Mouse (Mus musculus) limb, embryonic 14.5 days (tissue): ENCODE results near the gene Sept11. TPM values are rescaled to one million over a fixed set of nuclear protein-coding genes. Genes with fewer than 3 reads are reported as not detected.

Experiments used
- ATAC-seq: fragments of 200-750 bp; cut with Nextera tagmentation; 2 replicates; pipeline ENCODE4 v1.8.0; 2017; ENCODE audit warnings: low read depth, moderate number of reproducible peaks, moderate TSS enrichment; ENCODE audit not compliant: low FRiP score
- DNase-seq: peaks from one replicate; pipeline ENCODE4 v3.0.0-alpha.2; 2015; ENCODE audit warnings: low spot score
- H3K27ac ChIP-seq: fragments of 300-500 bp; sonication (generic); replicated peaks from 2 replicates; pipeline ENCODE4 v1.5.1; 2014; ENCODE audit warnings: low read depth, mild to moderate bottlenecking, low read length, moderate library complexity, mixed read lengths
- H3K27me3 ChIP-seq: fragments of 300-500 bp; sonication (generic); 2 replicates; pipeline ENCODE4 v1.6.1; 2014; ENCODE audit warnings: low read length, mixed read lengths; ENCODE audit not compliant: control insufficient read depth, insufficient read depth
- H3K36me3 ChIP-seq: fragments of 300-500 bp; sonication (generic); 2 replicates; pipeline ENCODE4 v1.6.1; 2014; ENCODE audit warnings: mild to moderate bottlenecking, low read length, moderate library complexity, mixed read lengths; ENCODE audit not compliant: control insufficient read depth, insufficient read depth
- H3K4me1 ChIP-seq: fragments of 300-500 bp; sonication (generic); 2 replicates; pipeline ENCODE4 v1.6.1; 2014; ENCODE audit warnings: antibody characterized with exemption, low read length, mixed read lengths; ENCODE audit not compliant: control insufficient read depth, insufficient read depth
- H3K4me2 ChIP-seq: fragments of 300-500 bp; sonication (generic); replicated peaks from 2 replicates; pipeline ENCODE4 v1.6.1; 2014; ENCODE audit warnings: low read depth, mild to moderate bottlenecking, low read length, moderate library complexity; ENCODE audit not compliant: severe bottlenecking
- H3K4me3 ChIP-seq: fragments of 300-500 bp; sonication (generic); replicated peaks from 2 replicates; pipeline ENCODE4 v1.5.1; 2014; ENCODE audit warnings: low read length
- H3K9ac ChIP-seq: fragments of 300-500 bp; sonication (generic); 2 replicates; pipeline ENCODE4 v1.6.1; 2014; ENCODE audit warnings: mild to moderate bottlenecking, low read depth, low read length, moderate library complexity; ENCODE audit not compliant: severe bottlenecking
- H3K9me3 ChIP-seq: fragments of 300-500 bp; sonication (generic); 2 replicates; pipeline ENCODE4 v1.6.1; 2016; ENCODE audit warnings: low read length; ENCODE audit not compliant: control insufficient read depth
- POLR2A ChIP-seq: fragments of 200-500 bp; IDR thresholded peaks from 2 replicates; pipeline ENCODE4 v1.8.0; 2012; ENCODE audit warnings: inconsistent platforms, mild to moderate bottlenecking, moderate library complexity, borderline replicate concordance; ENCODE audit not compliant: insufficient read depth, insufficient read length; ENCODE audit errors: extremely low read depth
- WGBS: fragments of 180-500 bp; shearing (Covaris S2); extraction: QIAGEN DNeasy Blood & Tissue Kit; methylation state at CpG from one replicate; pipeline ENCODE4 v1.1.7; 2014; 5-methylcytosine and 5-hydroxymethylcytosine counted together
- polyA plus RNA-seq, 2 experiments: library from polyadenylated mRNA; depleted of rRNA in 1 of 2; stranded (reverse) in 1 of 2; unstranded in 1 of 2; fragments of >200 nt; fragmentation: Nextera tagmentation in 1 of 2; extraction: Ambion mirVana in 1 of 2; gene quantifications; 2 replicates each; pipeline versions ENCODE4 v1.2.1 to v1.2.3; 2012 to 2014

Sept11 gene
- polyA plus RNA-seq, 2 experiments, result 141 to 197 TPM

- no peaks in the 10 kb centered on the region for H3K27me3 ChIP-seq
- H3K4me1 ChIP-seq, result no peaks in the 10 kb centered on the region
- 95% methylated on average over 5 of the region's 5 CpGs for WGBS
- peaks cover 59% of the 10 kb centered on the region for H3K36me3 ChIP-seq
- H3K4me3 ChIP-seq, result no peak overlapping the region
- no peak overlapping the region for H3K4me2 ChIP-seq
- ATAC-seq (no peak), DNase-seq (no peak)
- no peaks in the 10 kb centered on the region for H3K9me3 ChIP-seq
- no peak for TF ChIP-seq POLR2A
- no peak overlapping the region for H3K9ac ChIP-seq
- no peak overlapping the region for H3K27ac ChIP-seq
These were observed 97.2 kb downstream of the Sept11 start for GRCm38 (mm10) chr5:93190428-93190827.

GRCm38 (mm10) chr5:93198232-93198631 lies 105.0 kb downstream of the Sept11 start:
- Histone ChIP-seq H3K27ac (no peak overlapping the region), H3K36me3 (peaks cover 54% of the 10 kb centered on the region), H3K9ac (no peak overlapping the region), H3K9me3 (no peaks in the 10 kb centered on the region), H3K4me2 (no peak overlapping the region), H3K4me3 (no peak overlapping the region), H3K27me3 (no peaks in the 10 kb centered on the region), H3K4me1 (0 out of 2 replicates have a peak, but pooled peaks cover 3% of the 10 kb centered on the region)
- WGBS, result 69% methylated on average over 3 of the region's 3 CpGs
- no peak for TF ChIP-seq POLR2A
- DNase-seq (no peak), ATAC-seq (no peak)

GRCm38 (mm10) chr5:93201181-93201580 lies 107.9 kb downstream of the Sept11 start:
- peaks cover 14% of the 10 kb centered on the region for H3K4me1 ChIP-seq
- H3K9ac ChIP-seq, result no peak overlapping the region
- DNase-seq (peak; percentile 39), ATAC-seq (no peak)
- no peak overlapping the region for H3K4me2 ChIP-seq
- H3K36me3 ChIP-seq, result peaks cover 37% of the 10 kb centered on the region
- 19% methylated on average over 1 of the region's 1 CpGs for WGBS
- H3K9me3 ChIP-seq, result no peaks in the 10 kb centered on the region
- no peaks in the 10 kb centered on the region for H3K27me3 ChIP-seq
- no peak overlapping the region for H3K27ac ChIP-seq
- no peak overlapping the region for H3K4me3 ChIP-seq
- no peak for TF ChIP-seq POLR2A

GRCm38 (mm10) chr5:93205371-93206108 lies 112.3 kb downstream of the Sept11 start:
- Histone ChIP-seq H3K27me3 (no peaks in the 10 kb centered on the region), H3K36me3 (peaks cover 11% of the 10 kb centered on the region), H3K27ac (peak overlapping the region; percentile 93), H3K9ac (peak overlapping the region; percentile 95), H3K4me1 (peaks cover 16% of the 10 kb centered on the region), H3K4me2 (peak overlapping the region; percentile 64), H3K9me3 (no peaks in the 10 kb centered on the region), H3K4me3 (peak overlapping the region; percentile 85)
- ATAC-seq (peak; percentile 10; the same call in 1 of the 2 replicates), DNase-seq (peak; percentile 12)
- WGBS, result under 1% methylated on average over 48 of the region's 63 CpGs
- TF ChIP-seq POLR2A, result no peak

- TF ChIP-seq POLR2A, result peak; percentile 68; the same call in 1 of the 2 replicates
These were observed 113.1 kb downstream of the Sept11 start, which contains the start of the genes Ccni and 2010109A12Rik for GRCm38 (mm10) chr5:93206109-93207005. Gene Ccni, minus strand, starts transcription at chr5:93206495. Gene 2010109A12Rik, plus strand, starts transcription at chr5:93206518.

More at GRCm38 (mm10) chr5:93206109-93207005, 113.1 kb downstream of the Sept11 start, which contains the start of the genes Ccni and 2010109A12Rik:
- H3K9me3 ChIP-seq, result no peaks in the 10 kb centered on the region
- H3K9ac ChIP-seq, result peak within 1 kb of the TSS; percentile 95
- H3K4me1 ChIP-seq, result peaks cover 16% of the 10 kb centered on the region
- peak within 1 kb of the TSS; percentile 93 for H3K27ac ChIP-seq
- no peaks in the 10 kb centered on the region for H3K27me3 ChIP-seq
- H3K4me2 ChIP-seq, result peak within 1 kb of the TSS; percentile 64
- H3K4me3 ChIP-seq, result peak within 1 kb of the TSS; percentile 85
- peak; percentile 97 for ATAC-seq
- WGBS, result 1% methylated on average over 75 of the region's 79 CpGs
- DNase-seq, result peak; percentile 96
- H3K36me3 ChIP-seq, result peaks cover 8% of the 10 kb centered on the region
